Mouse (Mus musculus): ENCODE results near the gene Greb1. TPM values are rescaled to one million over a fixed set of nuclear protein-coding genes. Genes with fewer than 3 reads are reported as not detected.
"Not testable (repeated sequence)": the region's sequence is repeated elsewhere in the genome, so short reads cannot be mapped to it uniquely, and the experiment has no call there.

Greb1 gene
- polyA plus RNA-seq, 1 experiment: not detected

DNA sequence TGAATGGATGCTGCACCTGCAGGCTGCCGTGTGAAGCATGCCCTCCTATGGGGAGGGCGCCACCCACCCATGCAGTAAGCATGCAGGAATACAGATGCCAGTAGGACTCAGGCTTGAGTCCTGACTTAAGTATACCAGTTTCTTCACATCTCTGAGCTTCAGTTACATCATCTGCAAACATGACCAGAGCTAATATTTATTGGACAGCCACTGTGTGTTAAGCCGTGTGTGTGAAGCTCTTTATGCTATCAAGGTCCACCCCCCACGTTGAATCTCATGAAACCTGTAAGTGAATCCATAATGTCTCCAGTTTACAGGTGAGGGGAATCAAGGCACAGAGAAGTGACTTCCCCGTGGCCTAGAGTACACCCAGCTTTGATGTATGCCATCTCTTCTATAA is 72.5 kb downstream of the Greb1 start:
- no peaks in the 10 kb centered on the region for H3K36me3 ChIP-seq (ENCODE audit: control insufficient read depth)
- no peaks in the 10 kb centered on the region for H3K9me3 ChIP-seq (ENCODE audit: control insufficient read depth, low read length)
- H3K4me1 ChIP-seq (ENCODE audit: control insufficient read depth): no peaks in the 10 kb centered on the region
- no peak overlapping the region for H3K4me3 ChIP-seq (replicated peaks)
- no peak for TF ChIP-seq GATA1 (IDR thresholded peaks at IDR 0.05; ENCODE audit: low read length)
- no peak for TF ChIP-seq TAL1 (IDR thresholded peaks at IDR 0.05; ENCODE audit: low read length)
- no peaks in the 10 kb centered on the region for H3K27me3 ChIP-seq (ENCODE audit: control insufficient read depth)

DNA sequence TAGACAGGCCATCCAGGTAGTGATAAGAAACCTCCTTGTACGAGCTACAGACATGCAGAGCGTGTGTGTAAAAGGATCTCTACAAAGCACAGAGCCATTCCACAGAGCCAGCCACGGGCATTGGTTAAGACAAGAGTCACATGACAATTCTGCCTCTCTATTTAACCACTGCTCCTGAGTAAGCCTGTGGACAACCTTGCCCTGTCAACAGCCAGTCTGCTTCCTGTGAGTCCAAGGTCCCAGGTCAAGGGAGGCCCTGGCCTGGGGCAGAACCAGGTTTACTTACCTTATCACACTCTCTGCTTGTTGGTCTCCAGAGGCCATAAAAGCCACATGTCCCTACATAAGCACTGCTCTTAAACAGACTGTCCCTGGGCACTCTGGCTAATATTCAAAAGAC is 74.5 kb downstream of the Greb1 start:
- no peaks in the 10 kb centered on the region for H3K9me3 ChIP-seq (ENCODE audit: control insufficient read depth, low read length)
- TF ChIP-seq GATA1 (IDR thresholded peaks at IDR 0.05; ENCODE audit: low read length): no peak
- TF ChIP-seq TAL1 (IDR thresholded peaks at IDR 0.05; ENCODE audit: low read length): no peak
- H3K36me3 ChIP-seq (ENCODE audit: control insufficient read depth): no peaks in the 10 kb centered on the region
- H3K4me1 ChIP-seq (ENCODE audit: control insufficient read depth): no peaks in the 10 kb centered on the region
- no peaks in the 10 kb centered on the region for H3K27me3 ChIP-seq (ENCODE audit: control insufficient read depth)
- no peak overlapping the region for H3K4me3 ChIP-seq (replicated peaks)

DNA sequence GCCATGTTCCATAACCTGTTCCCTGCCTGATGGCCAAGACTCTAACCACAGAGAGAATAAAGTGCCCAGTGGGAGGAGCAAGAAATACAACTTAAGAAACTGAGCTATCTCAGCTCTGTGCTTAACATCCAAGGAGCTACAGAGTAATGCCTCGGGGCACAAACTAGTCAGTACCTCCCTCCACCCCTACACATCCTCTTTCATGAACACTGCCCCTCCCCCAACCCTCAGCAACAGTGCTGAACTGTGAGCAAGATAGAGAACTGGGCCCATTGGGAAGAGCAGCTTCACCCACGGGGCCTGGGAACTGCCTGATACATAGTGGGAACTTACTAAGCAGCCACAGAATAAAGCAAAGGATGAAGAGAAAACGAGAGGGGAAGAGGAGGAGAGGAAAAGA is 77.1 kb downstream of the Greb1 start:
- Histone ChIP-seq H3K4me1 (ENCODE audit: control insufficient read depth) (no peaks in the 10 kb centered on the region), H3K36me3 (ENCODE audit: control insufficient read depth) (no peaks in the 10 kb centered on the region), H3K9me3 (ENCODE audit: control insufficient read depth, low read length) (no peaks in the 10 kb centered on the region), H3K27me3 (ENCODE audit: control insufficient read depth) (no peaks in the 10 kb centered on the region), H3K4me3 (replicated peaks) (no peak overlapping the region)
- TF ChIP-seq GATA1 (IDR thresholded peaks at IDR 0.05; ENCODE audit: low read length) (no peak), TAL1 (IDR thresholded peaks at IDR 0.05; ENCODE audit: low read length) (no peak)

DNA sequence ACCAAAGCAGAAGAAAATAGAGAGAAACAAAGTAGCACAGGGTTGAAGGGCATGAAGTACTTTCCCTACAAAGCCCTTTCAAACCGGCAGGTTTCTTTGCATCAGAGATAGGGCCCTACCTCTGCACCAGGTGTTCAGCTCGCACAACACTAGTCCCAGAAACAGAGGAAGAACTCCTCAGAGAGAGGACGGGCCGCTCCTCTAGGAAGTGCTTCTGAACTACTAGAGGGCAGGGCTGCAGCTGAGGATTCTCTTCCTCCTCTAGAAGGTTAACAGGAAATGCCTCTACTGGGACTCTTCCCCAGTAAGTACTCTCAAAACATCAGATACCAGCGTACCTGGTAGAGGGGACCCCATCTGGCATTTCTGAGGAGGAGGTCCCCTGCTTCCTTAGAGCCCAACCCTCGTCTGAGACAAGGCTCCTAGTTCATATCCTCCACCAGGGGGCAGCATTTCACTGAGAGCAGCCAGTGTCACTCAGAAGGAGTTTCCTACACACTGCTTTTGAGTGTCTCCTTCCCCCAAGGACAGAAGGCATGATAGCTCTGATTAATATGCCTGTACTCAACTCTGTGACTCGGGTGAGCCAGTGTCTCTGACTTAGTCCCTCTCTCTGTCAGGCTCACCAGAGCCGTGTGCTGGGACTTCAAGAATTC is 81.9 kb downstream of the Greb1 start:
- Histone ChIP-seq H3K4me1 (ENCODE audit: control insufficient read depth) (no peaks in the 10 kb centered on the region), H3K9me3 (ENCODE audit: control insufficient read depth, low read length) (no peaks in the 10 kb centered on the region), H3K27me3 (ENCODE audit: control insufficient read depth) (no peaks in the 10 kb centered on the region), H3K4me3 (replicated peaks) (no peak overlapping the region), H3K36me3 (ENCODE audit: control insufficient read depth) (no peaks in the 10 kb centered on the region; the same call in 1 of the 2 replicates)
- TF ChIP-seq GATA1 (IDR thresholded peaks at IDR 0.05; ENCODE audit: low read length): no peak
- no peak for TF ChIP-seq TAL1 (IDR thresholded peaks at IDR 0.05; ENCODE audit: low read length)

- H3K9me3 ChIP-seq (ENCODE audit: control insufficient read depth, low read length): no peaks in the 10 kb centered on the region
- H3K4me3 ChIP-seq (replicated peaks): no peak overlapping the region
- H3K36me3 ChIP-seq (ENCODE audit: control insufficient read depth): no peaks in the 10 kb centered on the region; the same call in 1 of the 2 replicates
- no peak for TF ChIP-seq TAL1 (IDR thresholded peaks at IDR 0.05; ENCODE audit: low read length)
- no peak for TF ChIP-seq GATA1 (IDR thresholded peaks at IDR 0.05; ENCODE audit: low read length)
- H3K4me1 ChIP-seq (ENCODE audit: control insufficient read depth): no peaks in the 10 kb centered on the region
- H3K27me3 ChIP-seq (ENCODE audit: control insufficient read depth): no peaks in the 10 kb centered on the region
Measured at GRCm38 (mm10) chr12:16717653-16718052, 83.0 kb downstream of the Greb1 start.

DNA sequence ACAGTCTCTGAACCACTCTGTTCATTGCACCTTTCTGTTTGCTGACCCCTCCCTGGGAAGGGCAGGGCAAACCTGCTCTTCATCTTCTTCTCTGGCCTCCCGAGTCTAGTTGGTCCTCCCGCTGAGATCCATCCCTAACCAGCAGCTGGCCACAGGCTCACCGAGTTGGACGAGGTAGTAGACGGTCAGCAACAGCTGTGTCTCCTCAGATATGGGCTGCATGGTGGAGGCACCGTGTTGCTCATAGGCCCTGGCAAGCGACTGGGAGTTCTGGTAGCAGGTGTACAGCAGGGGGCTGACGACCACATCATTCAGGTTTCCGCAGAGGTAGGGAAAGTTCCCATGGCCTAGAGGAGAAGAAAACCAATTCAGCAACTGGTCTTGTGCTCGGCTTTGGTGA is 86.1 kb downstream of the Greb1 start:
- Histone ChIP-seq H3K27me3 (ENCODE audit: control insufficient read depth) (no peaks in the 10 kb centered on the region), H3K4me1 (ENCODE audit: control insufficient read depth) (no peaks in the 10 kb centered on the region), H3K4me3 (replicated peaks) (no peak overlapping the region), H3K9me3 (ENCODE audit: control insufficient read depth, low read length) (no peaks in the 10 kb centered on the region), H3K36me3 (ENCODE audit: control insufficient read depth) (no peaks in the 10 kb centered on the region; the same call in 1 of the 2 replicates)
- TF ChIP-seq GATA1 (IDR thresholded peaks at IDR 0.05; ENCODE audit: low read length) (no peak), TAL1 (IDR thresholded peaks at IDR 0.05; ENCODE audit: low read length) (no peak)

DNA sequence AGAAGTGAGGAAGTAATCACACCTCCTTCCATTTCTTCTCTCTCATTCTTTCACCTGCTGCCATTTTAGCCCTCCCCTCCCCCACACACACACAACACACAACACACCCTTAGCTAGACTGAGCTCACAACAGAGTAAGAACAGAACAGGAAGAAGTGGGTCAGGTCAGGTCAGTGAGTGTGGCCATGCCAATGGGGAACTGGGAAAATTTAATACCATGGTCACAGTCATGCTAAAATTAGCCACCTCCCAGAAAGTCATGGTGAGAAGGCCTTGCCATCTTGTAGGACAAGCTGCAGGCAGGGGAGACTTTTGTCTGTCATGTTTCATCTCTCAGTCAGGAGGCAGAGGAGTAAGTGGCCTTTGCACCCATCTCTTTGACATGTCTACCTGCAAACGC is 102.0 kb downstream of the Greb1 start:
- H3K36me3 ChIP-seq (ENCODE audit: control insufficient read depth): peaks cover 3% of the 10 kb centered on the region; the same call in 1 of the 2 replicates
- no peak overlapping the region for H3K4me3 ChIP-seq (replicated peaks)
- TF ChIP-seq GATA1 (IDR thresholded peaks at IDR 0.05; ENCODE audit: low read length) (no peak), TAL1 (IDR thresholded peaks at IDR 0.05; ENCODE audit: low read length) (no peak)
- H3K9me3 ChIP-seq (ENCODE audit: control insufficient read depth, low read length): no peaks in the 10 kb centered on the region
- no peaks in the 10 kb centered on the region for H3K27me3 ChIP-seq (ENCODE audit: control insufficient read depth)
- H3K4me1 ChIP-seq (ENCODE audit: control insufficient read depth): no peaks in the 10 kb centered on the region

GRCm38 (mm10) chr12:16696146-16696545 is 104.5 kb downstream of the Greb1 start:
- H3K4me1 ChIP-seq (ENCODE audit: control insufficient read depth): no peaks in the 10 kb centered on the region
- no peak for TF ChIP-seq TAL1 (IDR thresholded peaks at IDR 0.05; ENCODE audit: low read length)
- TF ChIP-seq GATA1 (IDR thresholded peaks at IDR 0.05; ENCODE audit: low read length): no peak

DNA sequence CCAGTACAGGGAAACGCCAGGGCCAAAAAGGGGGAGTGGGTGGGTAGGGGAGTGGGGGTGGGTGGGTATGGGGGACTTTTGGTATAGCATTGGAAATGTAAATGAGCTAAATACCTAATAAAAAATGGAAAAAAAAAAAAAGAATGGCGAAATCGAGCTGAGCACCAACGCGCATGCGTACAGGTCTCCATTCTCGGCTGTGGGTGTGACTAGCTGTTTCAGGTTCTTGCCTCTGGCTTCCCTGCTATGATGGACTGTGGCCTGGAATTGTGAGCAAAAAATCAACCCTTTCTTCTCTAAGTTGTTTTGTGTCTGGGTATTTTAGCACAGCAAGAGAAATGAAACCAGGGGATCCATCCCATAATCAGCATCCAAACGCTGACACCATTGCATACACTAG is 105.4 kb downstream of the Greb1 start:
- H3K4me1 ChIP-seq (ENCODE audit: control insufficient read depth); H3K36me3 ChIP-seq (ENCODE audit: control insufficient read depth); H3K9me3 ChIP-seq (ENCODE audit: control insufficient read depth, low read length); H3K4me3 ChIP-seq (replicated peaks); H3K27me3 ChIP-seq (ENCODE audit: control insufficient read depth): not testable (repeated sequence)

More at GRCm38 (mm10) chr12:16696146-16696545, 104.5 kb downstream of the Greb1 start:
- H3K9me3 ChIP-seq (ENCODE audit: control insufficient read depth, low read length): no peaks in the 10 kb centered on the region
- H3K4me3 ChIP-seq (replicated peaks): no peak overlapping the region
- H3K27me3 ChIP-seq (ENCODE audit: control insufficient read depth): no peaks in the 10 kb centered on the region
- H3K36me3 ChIP-seq (ENCODE audit: control insufficient read depth): peaks cover 3% of the 10 kb centered on the region; the same call in 1 of the 2 replicates

GRCm38 (mm10) chr12:16694783-16695182 is 105.9 kb downstream of the Greb1 start:
- peaks cover 3% of the 10 kb centered on the region; the same call in 1 of the 2 replicates for H3K36me3 ChIP-seq (ENCODE audit: control insufficient read depth)
- no peak overlapping the region for H3K4me3 ChIP-seq (replicated peaks)
- TF ChIP-seq TAL1 (IDR thresholded peaks at IDR 0.05; ENCODE audit: low read length): no peak
- no peak for TF ChIP-seq GATA1 (IDR thresholded peaks at IDR 0.05; ENCODE audit: low read length)
- no peaks in the 10 kb centered on the region for H3K9me3 ChIP-seq (ENCODE audit: control insufficient read depth, low read length)
- no peaks in the 10 kb centered on the region for H3K27me3 ChIP-seq (ENCODE audit: control insufficient read depth)
- H3K4me1 ChIP-seq (ENCODE audit: control insufficient read depth): no peaks in the 10 kb centered on the region
